Mouse (Mus musculus): Measurements from ENCODE around the gene Alox12. TPM values are rescaled to one million over a fixed set of nuclear protein-coding genes. Genes with fewer than 3 reads are reported as not detected.

Gene Alox12
- polyA plus RNA-seq, 1 experiment: not detected

DNA sequence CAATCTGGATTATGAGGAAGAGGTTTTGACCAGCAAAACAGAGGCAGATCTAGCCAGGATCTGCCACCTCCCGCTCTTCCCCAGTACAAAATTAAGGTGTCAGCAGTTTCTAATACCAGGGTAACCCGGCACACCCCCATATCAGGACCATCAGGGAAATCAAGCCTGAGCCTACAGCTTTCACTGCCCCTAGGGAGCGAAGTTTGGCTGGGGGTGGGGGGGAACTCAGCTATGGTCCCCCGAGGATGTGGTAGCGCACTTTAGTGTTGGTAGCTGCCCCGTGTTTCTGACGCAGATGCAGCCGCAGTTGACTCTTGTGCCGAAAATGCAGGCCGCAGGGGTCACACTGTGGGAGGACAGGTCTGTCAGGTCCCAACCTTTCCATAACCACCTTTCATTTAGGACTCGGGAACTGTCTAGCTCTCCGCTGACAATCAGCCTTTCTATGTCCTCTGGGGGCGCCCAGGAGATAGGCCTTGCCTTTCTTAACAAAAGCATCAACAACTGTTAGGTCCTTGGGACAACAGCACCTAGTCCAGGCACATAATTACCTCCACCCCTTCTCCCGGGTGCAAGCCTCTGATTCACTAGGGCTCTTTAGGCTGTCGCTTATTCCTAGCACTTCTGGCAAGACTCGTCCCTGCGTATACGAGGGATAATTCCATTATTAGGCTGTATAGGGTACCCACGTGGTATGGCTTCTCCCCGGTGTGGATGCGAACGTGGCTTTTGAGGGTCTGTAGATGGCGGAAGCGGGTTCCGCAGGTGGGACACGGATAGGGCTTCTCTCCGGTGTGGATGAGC lies 29.2 kb downstream of the Alox12 start:
- no peak overlapping the region for H3K27ac ChIP-seq (ENCODE audit: insufficient read depth, low read depth, low read length)
- TF ChIP-seq CTCF (IDR thresholded peaks at IDR 0.05; ENCODE audit: low read depth, low read length): no peak
- TF ChIP-seq POLR2A (IDR thresholded peaks at IDR 0.05; ENCODE audit: borderline replicate concordance, low read depth, low read length): no peak
- no peak overlapping the region for H3K4me3 ChIP-seq (ENCODE audit: insufficient read depth, low read length)
- peaks cover 35% of the 10 kb centered on the region for H3K4me1 ChIP-seq (ENCODE audit: control insufficient read depth, insufficient read depth, low read length)

- peaks cover 37% of the 10 kb centered on the region for H3K4me1 ChIP-seq (ENCODE audit: control insufficient read depth, insufficient read depth, low read length)
- no peak overlapping the region for H3K27ac ChIP-seq (ENCODE audit: insufficient read depth, low read depth, low read length)
- TF ChIP-seq CTCF (IDR thresholded peaks at IDR 0.05; ENCODE audit: low read depth, low read length) (no peak), POLR2A (IDR thresholded peaks at IDR 0.05; ENCODE audit: borderline replicate concordance, low read depth, low read length) (no peak)
- H3K4me3 ChIP-seq (ENCODE audit: insufficient read depth, low read length): no peak overlapping the region
Measured at GRCm38 (mm10) chr11:70223724-70224123, 31.4 kb downstream of the Alox12 start.

DNA sequence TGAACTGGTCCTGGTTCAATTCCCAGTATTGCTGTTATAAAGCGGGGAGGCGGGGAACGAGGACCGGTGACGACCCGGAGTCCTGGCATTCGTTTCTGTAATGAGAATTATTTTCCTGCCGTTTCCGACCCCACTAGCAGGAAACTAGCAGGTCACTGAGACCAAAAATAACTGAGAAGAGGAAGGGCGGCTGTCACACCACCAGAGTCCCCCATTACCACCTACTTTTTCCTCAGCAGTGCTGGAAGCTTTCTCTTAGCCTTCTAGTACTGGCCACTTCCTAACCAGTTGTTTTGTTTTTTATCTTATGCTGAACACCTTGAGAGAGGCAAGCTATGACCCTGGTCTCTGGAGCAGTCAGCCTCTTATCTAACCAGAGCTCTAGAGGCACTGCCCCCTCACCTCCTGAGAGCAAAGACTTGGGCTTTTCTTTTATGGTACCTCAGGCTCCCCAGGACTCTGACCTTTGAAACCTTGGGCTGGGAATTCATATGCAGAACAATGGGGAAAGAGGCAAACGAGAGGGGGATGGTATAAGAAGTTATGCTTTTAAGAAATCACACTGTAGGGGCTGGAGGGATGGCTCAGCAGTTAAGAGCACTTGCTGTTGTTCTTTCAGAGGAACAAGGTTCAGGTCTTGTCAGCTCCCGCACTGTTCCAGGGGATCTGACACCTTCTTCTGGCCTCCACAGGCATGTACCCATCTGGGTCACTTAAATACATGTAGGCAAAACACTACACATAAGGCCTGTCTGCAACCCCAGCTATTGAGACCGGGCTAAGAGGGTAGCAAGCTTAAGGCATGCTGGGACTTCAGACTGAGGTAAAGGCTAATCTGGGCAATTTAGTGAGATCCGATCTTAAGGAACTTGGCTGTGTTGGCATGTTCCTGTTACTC lies 33.3 kb downstream of the Alox12 start:
- TF ChIP-seq POLR2A (IDR thresholded peaks at IDR 0.05; ENCODE audit: borderline replicate concordance, low read depth, low read length) (no peak), CTCF (IDR thresholded peaks at IDR 0.05; ENCODE audit: low read depth, low read length) (no peak)
- Histone ChIP-seq H3K27ac (ENCODE audit: insufficient read depth, low read depth, low read length) (peak overlapping the region; percentile 95), H3K4me1 (ENCODE audit: control insufficient read depth, insufficient read depth, low read length) (peaks cover 40% of the 10 kb centered on the region), H3K4me3 (ENCODE audit: insufficient read depth, low read length) (peak overlapping the region; percentile 91)

DNA sequence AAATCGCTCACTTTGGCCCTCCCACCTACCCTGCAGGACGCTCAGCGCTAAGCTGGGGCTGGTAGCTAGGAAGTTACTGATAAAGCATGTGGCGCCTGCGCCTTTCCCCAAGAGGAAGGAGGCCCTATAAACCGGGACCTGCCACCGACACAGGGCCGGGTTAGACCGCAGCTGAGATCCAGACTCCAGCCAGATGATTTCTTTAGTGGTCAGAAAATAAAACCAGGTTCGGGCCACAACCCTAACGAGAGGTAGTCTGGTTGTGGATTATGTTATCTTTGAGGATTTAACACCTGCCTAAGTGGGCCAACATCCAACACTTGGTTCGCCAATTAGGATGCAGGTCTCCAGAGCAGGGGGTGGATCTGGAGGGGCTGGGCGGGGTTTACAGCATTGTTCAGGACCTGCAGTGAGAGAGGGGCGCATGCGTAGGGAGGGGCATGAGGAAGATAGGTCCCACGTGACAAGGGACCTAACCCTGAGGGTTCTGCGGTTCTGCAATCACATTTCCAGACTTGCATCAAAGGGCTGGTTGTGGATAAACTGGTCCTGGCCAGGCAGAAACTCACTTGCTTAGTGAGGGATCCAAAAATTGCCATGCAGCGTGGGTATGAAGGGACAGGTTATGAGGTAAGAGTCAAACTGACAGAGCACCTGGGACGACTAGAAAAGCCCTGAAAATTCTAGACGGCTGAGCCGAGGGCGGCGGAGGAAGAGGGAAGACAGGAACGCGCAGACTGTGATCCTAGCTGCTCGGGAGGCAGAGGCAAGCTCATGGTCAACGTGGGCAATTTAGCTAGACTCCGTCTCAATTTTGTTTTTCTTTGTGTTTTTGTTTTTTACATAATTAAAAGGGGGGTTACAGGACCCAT lies 34.2 kb downstream of the Alox12 start, which contains the start of gene Slc16a13:
Slc16a13 (minus strand) TSS at position 334 of the 872 bp plus-strand sequence.
- H3K4me1 ChIP-seq (ENCODE audit: control insufficient read depth, insufficient read depth, low read length): peaks cover 40% of the 10 kb centered on the region
- TF ChIP-seq POLR2A (IDR thresholded peaks at IDR 0.05; ENCODE audit: borderline replicate concordance, low read depth, low read length) (peak; percentile 97), CTCF (IDR thresholded peaks at IDR 0.05; ENCODE audit: low read depth, low read length) (no peak)

GRCm38 (mm10) chr11:70220323-70220722 lies 34.8 kb downstream of the Alox12 start:
- H3K4me1 ChIP-seq (ENCODE audit: control insufficient read depth, insufficient read depth, low read length): peaks cover 34% of the 10 kb centered on the region
- peak; percentile 19; the same call in 1 of the 2 replicates for TF ChIP-seq CTCF (IDR thresholded peaks at IDR 0.05; ENCODE audit: low read depth, low read length)
- TF ChIP-seq POLR2A (IDR thresholded peaks at IDR 0.05; ENCODE audit: borderline replicate concordance, low read depth, low read length): no peak
- H3K27ac ChIP-seq (ENCODE audit: insufficient read depth, low read depth, low read length): peak overlapping the region; percentile 79
- H3K4me3 ChIP-seq (ENCODE audit: insufficient read depth, low read length): peak overlapping the region; percentile 91

More for the DNA sequence above, 34.2 kb downstream of the Alox12 start, which contains the start of gene Slc16a13:
- Histone ChIP-seq H3K4me3 (ENCODE audit: insufficient read depth, low read length) (peak within 1 kb of the TSS; percentile 91), H3K27ac (ENCODE audit: insufficient read depth, low read depth, low read length) (peak within 1 kb of the TSS; percentile 95)

GRCm38 (mm10) chr11:70219873-70220272 lies 35.3 kb downstream of the Alox12 start:
- no peak for TF ChIP-seq POLR2A (IDR thresholded peaks at IDR 0.05; ENCODE audit: borderline replicate concordance, low read depth, low read length)
- TF ChIP-seq CTCF (IDR thresholded peaks at IDR 0.05; ENCODE audit: low read depth, low read length): no peak
- Histone ChIP-seq H3K4me3 (ENCODE audit: insufficient read depth, low read length) (peak overlapping the region; percentile 91), H3K4me1 (ENCODE audit: control insufficient read depth, insufficient read depth, low read length) (peaks cover 30% of the 10 kb centered on the region), H3K27ac (ENCODE audit: insufficient read depth, low read depth, low read length) (no peak overlapping the region)

DNA sequence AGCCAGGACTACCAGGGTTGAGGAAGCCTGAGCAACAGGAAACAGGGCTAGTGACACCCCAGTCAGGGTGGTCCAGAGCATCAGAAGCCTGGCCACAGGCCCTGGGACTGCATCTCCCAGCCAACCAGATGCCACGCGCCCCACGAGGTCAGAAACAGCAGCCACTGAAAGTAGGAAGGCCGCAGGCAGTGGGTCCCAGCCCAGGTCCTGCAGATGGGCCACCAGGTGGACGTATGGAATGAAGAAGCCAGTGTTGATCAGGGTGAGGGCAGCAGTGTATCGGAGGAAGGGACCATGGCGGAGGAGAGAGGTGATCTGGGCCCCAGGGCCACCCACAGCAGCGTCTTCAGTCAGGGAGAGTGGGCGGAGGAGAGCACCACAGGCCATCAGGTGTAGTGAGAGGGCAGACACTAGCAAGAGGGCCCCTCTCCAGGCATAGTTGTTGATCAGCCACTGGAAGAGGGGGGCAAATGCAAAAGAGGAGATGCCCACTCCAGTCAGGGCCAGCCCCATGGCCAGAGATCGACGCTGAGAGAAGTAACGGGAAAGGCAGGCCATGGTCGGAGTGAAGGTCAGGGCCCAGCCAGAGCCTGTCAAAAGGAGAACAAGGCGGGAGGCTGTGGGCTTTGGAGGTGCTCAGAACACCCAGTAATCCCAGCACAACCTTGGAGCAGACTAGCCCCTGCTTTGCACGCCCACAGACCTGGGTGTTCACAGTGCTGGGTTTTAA lies 36.2 kb downstream of the Alox12 start:
- TF ChIP-seq POLR2A (IDR thresholded peaks at IDR 0.05; ENCODE audit: borderline replicate concordance, low read depth, low read length) (no peak), CTCF (IDR thresholded peaks at IDR 0.05; ENCODE audit: low read depth, low read length) (no peak)
- Histone ChIP-seq H3K4me1 (ENCODE audit: control insufficient read depth, insufficient read depth, low read length) (peaks cover 22% of the 10 kb centered on the region), H3K27ac (ENCODE audit: insufficient read depth, low read depth, low read length) (no peak overlapping the region), H3K4me3 (ENCODE audit: insufficient read depth, low read length) (no peak overlapping the region)

GRCm38 (mm10) chr11:70218039-70218438 lies 37.1 kb downstream of the Alox12 start:
- TF ChIP-seq CTCF (IDR thresholded peaks at IDR 0.05; ENCODE audit: low read depth, low read length) (no peak), POLR2A (IDR thresholded peaks at IDR 0.05; ENCODE audit: borderline replicate concordance, low read depth, low read length) (no peak)
- H3K4me1 ChIP-seq (ENCODE audit: control insufficient read depth, insufficient read depth, low read length): peaks cover 22% of the 10 kb centered on the region
- H3K4me3 ChIP-seq (ENCODE audit: insufficient read depth, low read length): no peak overlapping the region
- H3K27ac ChIP-seq (ENCODE audit: insufficient read depth, low read depth, low read length): no peak overlapping the region

Data from bone marrow macrophage, adult 2 months (primary cell).